Mouse (Mus musculus) cerebellum, adult 9-10 months (tissue): ENCODE results near the gene Mup6.
A peak's percentile ranks its signal among the peaks of the same experiment; 100 is the strongest.
"Not testable (repeated sequence)": the region's sequence is repeated elsewhere in the genome, so short reads cannot be mapped to it uniquely, and the experiment has no call there.

Experiments
- DNase-seq: peaks from one replicate; pipeline ENCODE4 v3.0.0; 2022

Gene Mup6

DNA sequence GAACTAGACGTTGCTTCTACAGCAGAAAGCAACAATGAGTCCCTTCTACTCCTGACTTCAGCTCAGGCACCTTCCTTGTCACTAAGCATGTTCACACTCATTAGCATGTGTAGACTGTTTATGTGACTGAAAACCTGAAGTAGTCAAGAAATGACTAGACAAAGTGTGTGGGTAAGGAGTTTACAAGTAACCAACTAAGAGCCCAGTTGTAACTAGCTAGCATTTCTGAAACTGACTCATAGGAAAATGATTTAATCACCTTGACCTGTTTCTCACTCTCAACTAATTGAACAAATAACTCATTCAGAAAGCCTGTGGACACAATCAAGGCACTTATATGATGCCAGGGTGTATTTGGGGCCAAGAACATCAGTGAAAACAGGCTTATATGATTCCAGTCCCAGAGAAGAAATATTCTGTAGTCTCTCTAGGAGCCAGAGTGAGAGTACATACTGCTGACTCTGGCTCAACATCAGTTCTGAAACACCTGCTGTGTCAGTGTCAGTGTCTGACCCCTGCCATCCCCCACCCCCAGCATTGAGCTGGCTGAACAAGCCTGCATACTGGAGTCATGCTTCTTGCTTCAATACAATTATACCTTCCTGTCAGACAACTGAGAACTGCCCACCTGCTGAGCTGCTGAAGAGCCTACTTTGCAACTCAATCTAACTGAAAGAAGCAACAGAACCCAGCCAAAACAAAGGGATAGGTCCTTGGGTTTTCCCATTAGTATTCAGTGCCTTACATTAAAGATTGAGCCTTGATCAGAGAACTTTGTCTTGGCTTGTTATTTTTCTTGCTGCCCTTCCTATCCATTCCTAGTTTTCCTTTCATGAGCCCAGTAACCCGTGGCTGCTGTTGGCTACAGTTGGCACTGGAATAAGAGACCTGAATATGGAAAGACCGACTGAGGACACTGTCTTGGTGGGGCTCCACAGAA is at the start of gene Mup6:
Gene Mup6, plus strand, starts transcription at position 890 of the 940 bp plus-strand sequence.
- no peak for DNase-seq

GRCm38 (mm10) chr4:59914608-59915403 is 49.3 kb upstream of the Mup6 start, which contains the start of gene Slc46a2:
Gene Slc46a2, minus strand, starts transcription at chr4:59915056.
- peak; percentile 53 for DNase-seq

DNA sequence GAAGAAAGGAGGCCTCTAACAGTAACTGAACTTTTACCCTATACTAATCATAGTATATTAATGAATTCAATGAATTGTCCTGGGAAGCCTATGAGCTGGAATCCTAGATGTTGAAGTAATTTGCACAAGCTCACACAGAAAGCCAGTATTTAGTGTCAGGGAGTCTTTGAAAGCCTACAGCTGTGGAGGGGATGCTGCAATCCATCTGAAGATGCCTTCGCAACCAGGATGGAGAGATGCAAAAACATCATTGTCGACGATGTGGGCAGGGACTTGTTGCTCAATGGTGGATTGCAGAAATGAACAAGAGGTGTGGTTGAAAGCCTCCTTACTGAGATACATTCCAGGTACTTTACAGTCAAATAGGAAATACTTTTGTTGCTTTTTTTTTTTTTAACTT is 46.1 kb upstream of the Mup6 start:
- DNase-seq: no peak

DNA sequence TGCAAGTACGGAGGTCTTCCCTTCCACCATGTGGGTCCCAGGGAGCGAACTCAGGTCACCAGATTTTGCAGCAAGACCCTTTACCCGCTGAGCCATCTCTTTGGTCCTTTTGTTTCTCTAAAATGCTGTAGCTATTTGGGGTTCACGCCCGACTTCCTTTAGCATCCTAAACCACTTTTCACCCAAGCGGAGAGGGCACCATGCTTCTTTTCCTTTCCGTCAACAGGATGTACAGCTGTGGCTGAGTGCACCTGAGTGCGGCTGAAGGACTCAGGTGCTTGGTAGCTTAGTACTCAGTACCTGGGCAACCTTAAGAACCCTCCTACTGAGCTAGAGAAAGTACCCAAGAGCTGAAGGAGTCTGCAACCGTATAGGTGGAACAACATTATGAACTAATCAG is 39.0 kb upstream of the Mup6 start:
- DNase-seq: no peak

GRCm38 (mm10) chr4:59927666-59928065 is 36.4 kb upstream of the Mup6 start:
- no peak for DNase-seq

GRCm38 (mm10) chr4:59928347-59928746 is 35.7 kb upstream of the Mup6 start:
- DNase-seq: peak; percentile 79

DNA sequence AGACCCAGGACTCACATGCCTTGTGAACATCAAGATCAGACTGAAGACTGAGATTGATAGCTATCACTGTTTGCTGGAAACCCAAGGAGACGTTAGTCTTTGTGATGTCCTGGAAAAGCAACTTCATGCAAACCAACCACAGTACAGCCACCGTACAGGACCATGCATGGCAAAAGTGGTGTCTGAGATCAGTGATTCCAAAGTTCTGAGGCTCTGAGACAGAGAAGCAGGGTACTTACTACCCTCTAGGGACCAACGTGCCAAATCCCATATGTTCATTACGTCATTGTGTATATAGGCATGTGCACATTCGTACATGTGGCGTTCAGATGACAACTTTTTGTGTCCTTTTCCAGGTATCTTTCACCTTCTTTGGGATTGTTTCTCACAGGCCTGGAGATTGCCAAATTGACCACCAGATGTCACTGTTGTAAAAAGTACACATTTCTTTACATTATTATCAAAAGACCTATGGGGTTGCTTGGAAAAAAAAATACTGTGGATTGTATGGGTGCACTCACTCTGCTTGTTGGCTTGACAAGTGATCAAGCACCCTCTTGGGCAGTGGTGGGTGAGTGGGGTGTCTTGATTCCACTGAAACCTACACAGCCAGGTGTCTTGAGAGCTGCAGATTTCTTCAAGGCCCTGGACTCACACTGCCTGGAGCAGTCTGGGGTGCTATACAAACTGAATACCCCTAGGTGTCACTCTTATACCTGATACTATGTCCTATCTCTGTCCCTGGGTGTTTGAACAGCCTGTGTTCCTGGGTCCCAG is 31.4 kb upstream of the Mup6 start:
- DNase-seq: peak; percentile 57

DNA sequence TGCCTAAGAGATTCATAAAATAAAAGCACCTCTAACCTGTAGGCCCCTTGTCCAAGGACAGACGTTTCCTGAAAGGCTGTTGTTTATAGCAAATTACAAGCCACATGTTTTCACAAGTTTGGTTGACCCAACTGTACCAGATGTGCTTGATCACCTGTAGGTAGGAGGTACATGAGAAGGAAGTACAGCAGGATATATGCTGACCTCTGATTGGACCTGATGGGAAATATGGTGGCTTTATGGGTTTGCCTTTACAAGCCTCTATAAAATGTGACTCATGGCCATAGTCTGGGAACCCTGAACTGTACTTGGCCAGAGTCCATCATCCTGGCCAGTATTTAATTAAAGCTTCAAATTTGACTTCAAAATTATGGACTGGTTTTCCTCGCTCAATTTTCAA is 26.6 kb upstream of the Mup6 start:
- DNase-seq: no peak

DNA sequence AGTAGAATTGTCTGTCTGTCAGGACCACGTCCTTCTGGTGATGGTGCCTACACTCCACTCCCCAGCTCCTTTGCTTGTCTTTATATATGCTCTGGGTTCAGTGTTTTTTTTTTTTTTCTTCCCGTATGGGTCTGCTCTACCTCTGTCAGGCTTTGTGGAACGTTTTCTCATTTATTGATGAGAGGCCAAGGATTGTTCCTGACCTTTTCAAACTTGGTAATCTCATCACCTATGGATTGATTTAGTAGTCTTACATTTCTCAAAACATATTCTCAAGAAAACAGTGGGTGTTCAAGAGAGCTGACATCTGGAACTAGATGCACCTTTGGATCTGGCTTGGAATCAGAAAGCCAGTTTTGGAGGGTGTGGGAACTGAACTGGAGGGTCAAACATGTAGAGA is 3.5 kb upstream of the Mup6 start, which contains the start of gene Mup4:
Gene Mup4, minus strand, starts transcription at position 101 of the 400 bp plus-strand sequence.
- no peak for DNase-seq

GRCm38 (mm10) chr4:59997894-59998293 is 33.8 kb downstream of the Mup6 start:
- DNase-seq: not testable (repeated sequence)

- not testable (repeated sequence) for DNase-seq
Measured at GRCm38 (mm10) chr4:60020141-60020540, 56.0 kb downstream of the Mup6 start.

DNA sequence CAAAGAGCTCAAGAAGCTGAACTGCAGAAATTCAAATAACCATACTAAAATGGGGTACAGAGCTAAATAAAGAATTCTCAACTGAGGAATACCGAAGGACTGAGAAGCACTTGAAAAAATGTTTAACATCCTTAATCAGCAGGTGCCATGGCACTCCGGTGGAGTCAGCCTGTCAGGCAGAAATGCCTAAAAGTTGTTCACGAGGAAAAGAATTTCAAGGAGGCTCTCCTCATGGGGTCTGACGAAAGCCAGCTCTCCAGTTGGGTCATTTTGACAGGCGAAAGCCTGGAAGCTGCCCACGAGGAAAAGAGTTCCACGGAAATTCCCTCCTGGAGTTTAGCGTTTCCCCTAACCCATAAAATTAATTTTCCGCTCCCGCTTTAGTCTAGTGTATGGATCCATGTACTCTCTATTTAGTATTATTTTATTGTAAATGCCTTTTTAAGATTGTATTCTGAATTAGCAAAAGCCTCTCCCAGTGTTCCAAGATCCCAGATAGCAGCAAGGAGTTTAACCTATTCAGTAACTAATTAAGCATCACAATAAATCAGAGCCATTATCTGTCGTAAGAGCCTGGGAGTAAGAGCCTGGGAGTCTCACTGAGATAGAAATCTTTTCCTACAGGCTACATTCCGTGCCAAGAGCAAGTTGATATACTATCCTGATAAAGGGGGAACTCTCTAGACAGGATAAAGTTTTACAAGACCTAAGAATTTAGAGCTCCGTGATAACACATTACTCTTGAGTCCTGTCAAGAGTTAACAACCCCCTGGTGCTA is 65.4 kb downstream of the Mup6 start:
- not testable (repeated sequence) for DNase-seq
